Mouse (Mus musculus): ENCODE results near the gene Gm20479.

GRCm38 (mm10) chr7:27335011-27335720 is 22.1 kb downstream of the Gm20479 start:
- TF ChIP-seq POLR2AphosphoS5 (IDR thresholded peaks at IDR 0.05; ENCODE audit: insufficient replicate concordance, low read depth, low read length), result no peak
- TF ChIP-seq CTCF (IDR thresholded peaks at IDR 0.05; ENCODE audit: low read depth, low read length), result no peak

Measured in G1E (cell line).